Mouse (Mus musculus) T-helper 17 cell (primary cell): ENCODE data around the gene Cfap77.
"Not testable (repeated sequence)": the region's sequence is repeated elsewhere in the genome, so short reads cannot be mapped to it uniquely, and the experiment has no call there.

ENCODE experiments used
- in situ Hi-C, 2 experiments: fragments of 300-600 bp; cut with MboI, MseI; formaldehyde crosslinking; loops; 1 replicate in 1 of 2; 2 replicates in 1 of 2; pipeline ENCODE4 v1.15.1; 2025; ENCODE audit warnings: high pct_unique_total_duplicates in 2 of 2

The Cfap77 gene

DNA sequence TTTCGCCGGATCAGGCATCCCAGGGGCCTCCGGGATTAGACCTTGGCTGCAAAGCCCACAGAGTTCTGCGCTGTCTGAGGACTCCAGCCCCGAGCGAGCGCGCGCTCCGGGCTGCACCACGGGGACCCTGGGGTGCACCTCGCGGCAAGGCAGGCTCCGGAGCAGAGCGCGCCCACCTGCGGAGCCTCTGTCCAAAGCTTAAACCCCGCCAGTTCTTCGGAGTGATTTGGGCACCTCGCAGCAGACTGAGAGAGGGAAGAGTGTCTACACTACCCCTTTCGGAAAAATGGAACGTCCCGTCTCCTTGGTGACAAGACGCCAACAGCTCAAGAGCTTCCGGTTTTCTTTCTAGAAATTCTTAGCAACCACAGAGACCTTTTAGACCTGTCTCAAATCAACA lies at the start of gene Cfap77:
Gene Cfap77 (minus strand): TSS at position 76 of the 400 bp plus-strand sequence.
- in situ Hi-C loops, result loop anchor here (5.0 kb wide), 2 partner anchors 72 to 303 kb away; no protein-coding TSS in a partner anchor

DNA sequence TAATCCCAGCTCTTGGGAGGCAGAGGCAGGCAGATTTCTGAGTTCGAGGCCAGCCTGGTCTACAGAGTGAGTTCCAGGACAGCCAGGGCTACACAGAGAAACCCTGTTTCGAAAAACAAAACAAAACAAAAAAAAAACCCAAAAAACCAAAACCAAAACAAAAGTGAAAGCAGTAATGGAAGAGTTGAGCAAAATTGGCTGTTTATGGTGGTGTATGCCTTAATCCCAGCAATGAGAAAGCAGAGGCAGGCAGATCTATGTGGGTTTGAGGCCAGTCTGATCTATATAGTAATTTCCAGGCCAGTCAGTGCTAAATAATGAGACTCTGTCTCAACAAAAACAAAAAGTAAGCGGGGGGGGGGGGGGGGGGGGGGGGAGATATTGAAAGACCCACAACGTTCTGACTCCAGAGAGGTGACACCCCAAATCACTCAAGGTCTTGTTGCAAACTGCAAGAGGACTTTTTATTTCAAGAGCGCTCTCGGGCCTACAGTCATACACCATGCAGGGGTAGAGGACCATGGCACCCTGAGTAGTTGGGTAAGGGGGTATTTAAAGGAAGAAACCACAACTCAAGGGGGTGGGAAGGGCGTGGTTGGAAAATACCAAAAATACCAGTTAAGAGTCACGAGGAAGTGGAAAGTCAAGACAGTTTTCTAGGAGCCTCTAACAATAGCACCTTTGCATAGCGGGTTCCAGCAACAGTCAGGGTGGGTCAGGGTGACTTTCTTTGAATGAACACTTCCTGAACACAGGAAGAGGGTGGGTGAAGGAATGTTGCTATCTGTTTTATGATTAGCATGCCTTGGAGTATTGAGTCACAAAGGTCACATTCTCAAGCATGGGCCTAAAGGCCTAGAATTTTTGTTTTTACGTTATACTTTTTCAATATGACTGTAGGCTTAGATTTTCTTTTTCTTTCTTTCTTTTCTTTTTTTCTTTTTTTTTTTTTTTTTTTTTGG lies 47.8 kb upstream of the Cfap77 start:
- in situ Hi-C loops, result not testable (repeated sequence)

DNA sequence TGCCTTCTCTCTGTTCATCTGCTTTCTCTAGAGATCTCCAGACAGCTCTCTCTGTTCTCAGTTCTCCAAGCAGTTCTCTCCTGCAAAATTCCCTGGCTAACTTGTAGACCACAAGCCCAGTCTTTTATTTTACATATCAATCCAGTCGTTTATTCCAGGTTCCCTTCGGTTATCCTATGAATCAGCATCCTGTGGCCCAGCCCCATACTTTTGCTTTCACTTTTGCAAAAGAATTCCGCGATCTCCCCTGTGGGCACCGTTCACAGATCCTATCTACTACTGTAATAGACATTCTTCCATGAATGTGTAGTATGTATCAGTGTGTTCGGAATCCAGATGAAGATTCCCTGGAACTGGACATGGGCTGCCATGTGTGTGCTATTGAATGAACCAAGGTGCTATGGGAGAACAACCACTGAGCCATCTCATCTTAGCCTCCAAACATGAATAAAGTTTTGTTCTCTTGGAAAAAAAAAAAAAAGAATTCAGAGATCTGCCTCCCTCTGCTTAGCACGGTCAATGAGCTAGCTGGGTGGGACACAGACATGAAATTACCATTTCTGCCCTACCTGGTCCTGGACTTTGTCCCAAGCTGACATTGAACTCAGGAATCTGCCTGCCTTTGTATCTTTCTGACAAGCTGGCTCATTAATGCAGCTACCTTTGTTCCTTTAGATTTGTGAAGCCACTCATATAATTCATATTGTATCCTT lies 46.1 kb upstream of the Cfap77 start:
- in situ Hi-C loops, result no loop called here

DNA sequence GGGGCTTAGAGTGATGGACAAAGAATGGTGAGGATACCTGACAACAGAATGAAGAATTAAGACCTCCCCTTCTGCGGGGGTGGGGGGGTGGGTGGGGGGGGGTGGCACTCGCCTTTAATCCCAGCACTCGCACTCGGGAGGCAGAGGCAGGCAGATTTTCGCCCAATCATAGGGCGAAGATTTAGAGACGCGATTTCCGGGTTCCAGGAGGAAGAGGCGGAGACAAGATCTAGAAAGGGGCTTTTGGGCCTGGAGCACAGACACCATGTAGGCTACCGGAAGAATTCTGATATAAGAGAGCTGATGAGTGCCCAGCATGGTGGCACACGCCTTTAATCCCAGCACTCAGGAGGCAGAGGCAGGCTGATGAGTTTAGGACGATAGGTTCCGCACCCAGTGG lies 44.8 kb upstream of the Cfap77 start:
- in situ Hi-C loops, result no loop called here

DNA sequence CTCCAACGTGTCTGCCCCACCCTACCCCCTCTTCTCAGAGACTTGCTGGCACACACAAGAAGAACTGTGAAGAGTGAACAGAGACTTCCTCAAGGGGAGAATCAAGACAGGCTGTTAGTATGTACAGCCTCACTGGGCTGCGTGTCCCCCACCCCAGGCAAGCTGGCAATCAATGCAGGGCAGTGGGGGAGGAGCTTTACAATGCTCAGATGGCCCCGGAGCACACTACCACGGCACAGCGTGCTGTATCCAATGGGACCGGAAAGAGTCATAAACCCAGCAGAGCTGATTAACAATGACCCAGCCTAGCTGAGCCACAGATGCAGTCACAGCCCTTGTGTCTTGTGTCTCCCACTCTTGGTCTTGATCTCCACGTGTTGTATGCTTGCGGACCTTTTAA lies 43.9 kb upstream of the Cfap77 start:
- in situ Hi-C loops, result no loop called here

DNA sequence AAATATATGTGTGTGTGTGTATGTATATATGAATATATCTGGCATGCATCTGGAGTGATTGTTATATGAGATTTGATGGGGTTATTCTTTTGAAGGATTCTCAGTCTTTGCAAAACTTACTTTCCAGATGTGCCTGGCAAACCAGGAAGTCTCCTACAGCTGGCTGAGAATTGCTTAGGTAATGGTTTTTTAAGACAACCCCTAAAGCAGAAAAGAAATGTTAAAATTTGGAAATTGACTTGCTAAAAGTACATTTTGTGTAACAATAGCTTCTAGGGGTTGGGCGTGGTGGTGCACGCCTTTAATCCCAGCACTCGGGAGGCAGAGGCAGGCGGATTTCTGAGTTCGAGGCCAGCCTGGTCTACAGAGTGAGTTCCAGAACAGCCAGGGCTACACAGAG lies 43.1 kb upstream of the Cfap77 start:
- in situ Hi-C loops, result not testable (repeated sequence)

DNA sequence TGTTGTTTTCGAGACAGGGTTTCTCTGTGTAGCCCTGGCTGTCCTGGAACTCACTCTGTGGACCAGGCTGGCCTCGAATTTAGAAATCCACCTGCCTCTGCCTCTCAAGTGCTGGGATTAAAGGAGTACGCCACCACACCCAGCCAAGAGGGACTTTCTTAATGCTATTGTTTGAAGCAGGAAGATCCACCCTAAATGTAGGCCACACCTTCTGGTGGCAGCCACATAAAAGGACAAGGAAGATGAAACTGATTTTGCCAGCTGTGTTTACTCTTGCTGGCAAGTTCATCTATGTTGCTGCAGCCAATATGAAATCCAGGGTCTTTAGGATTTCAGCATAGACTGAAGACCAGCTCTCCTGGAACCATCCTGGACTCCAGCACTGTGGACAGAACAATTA lies 42.6 kb upstream of the Cfap77 start:
- in situ Hi-C loops, result no loop called here

DNA sequence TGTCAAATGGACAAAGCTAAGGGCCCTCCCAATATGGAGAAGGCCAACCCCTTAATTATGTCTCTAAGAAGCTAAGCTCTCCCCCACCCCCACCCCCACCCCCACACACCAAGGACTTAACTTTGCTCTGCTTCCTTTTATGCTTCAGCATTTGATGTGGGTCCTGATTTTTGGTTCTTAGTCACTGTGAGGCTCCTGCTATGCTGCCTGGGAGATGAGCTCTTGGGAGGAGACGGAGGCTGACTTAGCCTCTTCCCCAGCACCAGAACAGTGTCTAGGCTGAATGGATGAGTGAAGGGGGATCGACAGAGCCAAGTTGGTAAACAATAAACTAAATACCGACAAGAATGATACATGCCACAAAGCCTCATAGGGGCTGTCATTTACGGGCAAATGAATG lies 41.9 kb upstream of the Cfap77 start:
- in situ Hi-C loops, result no loop called here

DNA sequence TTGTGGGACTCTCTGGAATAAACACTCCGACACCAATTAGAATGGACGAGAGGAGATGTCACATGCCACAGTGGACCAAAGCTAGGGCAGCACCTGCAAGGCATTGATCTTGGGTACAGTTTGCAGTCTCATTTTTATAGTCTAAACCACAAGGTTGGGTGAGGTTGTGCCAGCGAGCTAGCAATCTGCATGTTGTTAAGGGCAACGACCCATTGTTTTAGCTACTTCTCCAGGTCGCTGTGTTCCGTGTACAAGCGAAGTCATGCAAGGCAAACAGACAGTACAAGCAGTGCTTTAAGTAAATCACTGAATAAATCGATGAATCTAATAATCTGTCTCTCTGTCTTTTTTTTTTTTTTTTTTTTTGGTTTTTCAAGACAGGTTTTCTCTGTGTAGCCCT lies 40.8 kb upstream of the Cfap77 start:
- in situ Hi-C loops, result no loop called here

DNA sequence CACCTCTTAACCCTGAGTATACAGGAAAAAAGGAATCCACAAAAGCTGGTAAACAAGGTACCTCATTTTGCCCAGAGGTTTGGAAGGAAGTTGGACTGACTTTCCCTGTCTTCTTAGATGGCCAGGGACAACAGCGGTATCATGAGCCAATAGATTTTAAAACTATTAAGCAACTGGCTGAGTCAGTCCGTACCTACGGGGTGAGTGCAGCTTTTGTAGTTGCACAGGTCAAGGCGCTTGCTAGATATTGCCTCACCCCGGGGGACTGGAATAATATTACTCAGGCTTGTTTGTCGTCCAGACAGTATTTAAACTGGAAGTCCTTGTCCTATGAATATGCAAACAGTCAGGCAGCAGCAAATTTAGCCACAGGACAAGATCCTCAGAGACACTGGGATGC lies 34.4 kb upstream of the Cfap77 start:
- in situ Hi-C loops, result not testable (repeated sequence)

DNA sequence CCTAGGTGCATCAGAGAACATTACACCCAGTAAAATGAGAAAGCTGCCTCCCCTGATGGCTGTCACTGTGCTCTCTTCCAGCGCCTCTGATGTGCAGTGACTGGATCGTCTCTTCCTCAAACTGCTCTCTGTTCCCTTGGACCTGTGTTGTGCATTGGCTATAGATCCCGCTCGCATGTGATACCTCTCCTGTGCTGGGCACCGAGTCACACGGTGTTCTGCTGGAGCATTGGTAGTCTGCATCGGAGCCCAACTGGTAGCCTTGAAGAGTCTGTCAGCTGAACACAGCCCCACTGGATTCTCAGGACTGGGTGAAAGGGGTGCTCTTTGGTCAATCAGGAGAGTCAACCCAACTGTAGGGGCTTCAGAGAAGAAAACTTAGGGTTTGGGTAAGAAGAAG lies 31.2 kb upstream of the Cfap77 start:
- in situ Hi-C loops, result no loop called here

DNA sequence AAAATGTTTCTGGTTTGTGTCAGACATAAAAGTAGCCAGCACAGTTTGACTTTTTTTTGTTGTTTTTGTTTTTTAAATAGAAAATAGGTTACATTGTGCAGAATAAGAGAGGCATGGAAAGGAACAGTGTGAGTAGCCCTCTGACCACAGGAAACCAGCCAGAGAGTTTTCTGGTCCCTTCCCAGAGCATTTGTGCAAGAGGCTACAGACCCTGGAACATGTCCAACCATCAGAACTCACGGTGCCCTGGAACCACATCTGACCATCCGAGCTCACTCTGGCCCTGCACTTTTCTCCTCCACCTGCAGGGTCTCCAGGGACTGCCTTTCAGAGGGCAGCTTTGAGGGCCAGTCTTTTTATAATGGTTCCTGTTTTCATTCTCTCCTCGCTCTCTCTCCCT lies 27.1 kb upstream of the Cfap77 start:
- in situ Hi-C loops, result loop anchor here in 1 of 2 experiments (5.0 kb wide), 1 partner anchor 45 kb away; no protein-coding TSS in a partner anchor

DNA sequence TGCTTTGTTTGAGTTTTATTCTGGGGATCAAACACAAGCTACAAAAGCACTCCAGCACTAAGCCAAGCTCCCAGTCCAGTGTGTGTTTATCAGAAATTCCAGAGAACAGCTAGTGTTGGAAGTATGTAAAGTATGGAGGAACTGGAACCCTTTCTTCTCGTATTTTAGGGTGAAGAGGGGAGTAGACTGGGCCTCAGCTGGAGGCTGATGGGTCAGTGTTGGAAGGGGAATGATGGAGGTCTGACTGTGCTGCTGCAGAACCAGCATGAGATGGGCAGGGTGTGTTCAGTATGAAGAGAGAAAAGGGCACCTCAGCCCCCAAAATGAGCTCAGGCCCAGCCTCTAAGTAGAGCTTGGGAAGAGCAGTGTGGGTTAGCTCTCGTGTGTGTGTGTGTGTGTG lies 21.4 kb upstream of the Cfap77 start:
- in situ Hi-C loops, result no loop called here

DNA sequence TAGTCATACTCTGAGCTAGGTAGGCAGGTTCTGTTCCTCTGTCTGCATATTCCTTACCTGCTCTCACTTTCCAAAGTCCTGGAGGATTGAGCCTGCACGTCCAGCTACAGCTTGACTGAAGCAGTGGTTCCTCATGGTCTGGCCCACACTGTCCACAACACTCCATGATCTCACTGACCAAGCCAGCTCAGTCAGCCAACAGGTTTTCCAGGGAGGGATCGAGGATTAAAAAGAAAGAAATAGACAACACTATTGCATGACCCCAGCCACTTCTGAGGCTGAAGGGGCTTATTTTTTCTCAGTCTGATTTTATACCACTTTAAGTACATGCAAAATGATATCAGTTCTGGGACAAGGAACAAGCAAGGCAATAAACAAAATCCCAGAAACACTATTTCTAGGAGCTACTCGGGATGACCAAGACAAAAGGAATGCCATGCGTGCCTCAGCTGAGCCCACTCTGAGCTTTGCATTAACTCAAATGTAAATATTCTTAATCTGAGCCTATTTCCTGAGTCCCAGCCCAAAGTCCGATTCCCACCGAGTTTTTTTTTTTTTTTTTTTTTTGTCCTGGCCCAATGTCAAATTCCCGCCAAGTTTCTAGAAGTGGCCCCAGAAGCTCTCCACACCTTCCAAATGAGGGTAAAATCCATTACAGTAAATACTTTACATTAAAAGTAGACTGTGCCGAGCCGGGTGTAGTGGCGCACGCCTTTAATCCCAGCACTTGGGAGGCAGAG lies 20.6 kb upstream of the Cfap77 start:
- in situ Hi-C loops, result no loop called here

DNA sequence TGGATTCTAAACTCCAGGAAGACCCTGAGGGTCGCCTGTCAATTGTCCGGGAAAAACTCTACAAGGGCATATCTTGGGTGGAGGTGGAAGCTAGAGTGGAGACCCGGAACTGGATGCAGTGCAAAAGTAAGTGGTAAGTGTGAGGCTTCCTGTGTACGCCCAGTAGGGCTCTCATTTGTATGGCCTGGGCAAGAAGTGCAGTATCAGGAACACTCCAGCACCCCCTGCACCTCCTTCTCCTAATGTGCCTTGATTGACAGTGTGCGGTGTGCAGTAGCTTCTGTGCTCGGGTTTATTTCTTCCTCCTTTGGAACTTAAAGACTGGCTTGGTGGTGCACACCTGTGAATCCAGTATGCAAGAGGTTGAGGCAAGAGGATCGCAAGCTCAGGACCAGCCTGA lies 19.8 kb upstream of the Cfap77 start:
- in situ Hi-C loops, result no loop called here

DNA sequence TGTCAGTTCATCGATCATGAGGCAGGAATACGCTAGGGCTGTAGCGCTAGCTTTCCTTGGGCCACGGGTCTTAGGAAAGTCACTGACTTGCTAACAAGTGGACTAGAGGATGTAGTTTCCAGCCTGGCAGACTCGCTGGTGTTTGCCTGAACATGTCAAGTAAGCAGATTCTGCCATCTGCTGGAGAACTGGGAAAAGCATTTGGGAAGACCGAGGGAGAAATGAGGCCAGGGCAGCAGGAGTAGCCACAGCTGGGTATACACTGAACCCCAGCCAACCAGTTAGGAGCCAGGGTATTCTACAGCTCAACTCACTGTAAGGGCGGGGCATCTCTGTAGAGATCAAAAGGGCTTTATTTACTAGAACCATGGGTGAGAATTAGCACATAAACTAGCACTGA lies 11.5 kb upstream of the Cfap77 start:
- in situ Hi-C loops, result no loop called here

DNA sequence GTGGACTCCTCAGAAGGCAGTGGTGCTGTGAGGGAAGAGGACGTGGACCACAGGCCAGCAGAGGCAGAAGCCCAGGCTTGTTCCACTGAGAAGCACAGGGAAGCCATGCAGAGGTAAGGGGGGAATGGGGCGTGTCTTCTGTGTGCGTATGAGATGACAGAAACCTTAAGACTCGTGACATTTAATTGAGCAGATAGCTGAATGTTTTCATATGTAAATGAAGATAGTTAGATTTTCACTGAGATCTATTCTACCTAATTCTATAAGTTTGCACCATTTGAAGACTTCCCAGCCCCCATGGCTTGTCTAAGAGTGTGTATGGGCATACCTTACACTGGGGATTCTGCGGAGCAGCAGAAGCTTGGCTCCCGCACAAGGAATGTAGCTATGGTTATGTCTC lies 10.9 kb upstream of the Cfap77 start:
- in situ Hi-C loops, result no loop called here

DNA sequence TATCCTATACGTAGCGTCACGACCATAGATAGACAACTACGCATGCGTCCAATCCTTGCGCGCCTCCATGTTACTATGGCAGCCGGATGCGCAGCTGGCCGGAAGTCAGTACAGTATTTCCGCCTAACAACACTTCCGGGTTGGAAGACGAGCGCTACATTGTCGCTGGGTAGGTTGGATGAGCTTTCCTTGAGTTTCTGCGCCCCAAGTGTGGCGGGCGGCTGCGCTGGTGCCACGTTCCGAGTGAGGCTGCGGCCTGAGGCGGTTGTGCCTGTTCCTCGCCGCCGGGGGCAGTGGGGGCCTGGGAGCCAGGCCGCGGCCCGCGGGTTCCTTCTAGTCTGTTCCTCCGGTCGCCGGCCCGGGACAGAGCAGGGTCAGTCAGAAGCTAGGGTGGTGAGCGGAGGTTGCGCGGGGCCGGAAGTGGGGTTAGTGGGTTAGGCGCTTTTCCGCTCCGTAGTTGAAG lies 5.3 kb upstream of the Cfap77 start, which contains the start of gene Ttf1:
Gene Ttf1 (plus strand): TSS at position 128 of the 463 bp plus-strand sequence.
- in situ Hi-C loops, result no loop called here

DNA sequence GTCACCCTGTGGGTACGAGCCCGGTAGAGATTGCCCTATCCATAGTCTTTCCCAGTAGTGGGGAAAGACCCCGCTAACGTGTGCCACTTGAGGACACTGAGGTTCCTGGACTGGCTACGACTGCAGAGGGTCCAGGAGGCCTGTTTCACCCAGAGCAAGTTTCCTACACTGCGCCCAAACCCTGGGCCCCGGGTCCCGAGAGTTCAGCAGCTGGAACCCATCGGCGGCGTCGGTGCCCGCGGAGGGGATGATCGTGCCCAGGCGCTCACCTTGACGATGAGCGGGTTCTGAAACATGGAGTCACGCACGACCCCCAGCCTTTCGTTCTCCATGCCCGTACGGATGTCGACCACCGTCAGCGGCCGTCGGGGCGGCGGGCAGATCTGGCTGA lies 326 bp downstream of the Cfap77 start:
- in situ Hi-C loops, result loop anchor here in 1 of 2 experiments (5.0 kb wide), 1 partner anchor 302 kb away; no protein-coding TSS in a partner anchor

DNA sequence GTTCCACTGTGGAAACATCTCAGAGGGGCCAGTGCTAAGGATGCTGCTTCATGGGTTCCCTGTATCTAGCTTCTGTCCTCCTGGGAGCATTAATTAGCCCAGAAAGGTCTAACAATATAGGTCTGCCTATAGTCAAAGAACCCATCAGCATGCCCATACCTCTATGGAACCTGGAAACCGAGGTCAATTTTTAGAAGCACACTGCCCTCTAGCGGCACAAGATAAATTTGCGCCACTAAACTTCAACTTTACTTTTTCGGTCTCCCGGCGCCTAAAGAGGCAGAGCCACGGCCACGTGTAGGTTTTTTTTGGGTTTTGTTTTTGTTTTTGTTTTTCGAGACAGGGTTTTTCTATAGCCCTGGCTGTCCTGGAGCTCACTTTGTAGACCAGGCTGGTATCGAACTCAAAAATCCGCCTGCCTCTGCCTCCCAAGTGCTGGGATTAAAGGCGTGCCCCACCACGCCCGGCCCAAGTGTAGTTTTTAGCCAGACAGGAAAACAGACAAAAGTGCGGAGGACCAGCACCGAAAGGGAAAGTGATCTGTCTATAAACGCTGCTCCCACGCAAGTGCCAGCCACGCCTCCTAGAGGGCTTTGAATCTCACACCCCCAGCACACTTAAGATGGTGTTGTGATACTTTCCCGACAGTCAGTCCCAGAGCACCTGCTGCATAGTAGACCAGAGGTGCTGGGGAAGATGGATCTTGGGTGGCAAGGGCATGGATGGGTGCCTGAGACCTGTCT lies 893 bp downstream of the Cfap77 start:
- in situ Hi-C loops, result loop anchor here in 1 of 2 experiments (5.0 kb wide), 1 partner anchor 302 kb away; no protein-coding TSS in a partner anchor

DNA sequence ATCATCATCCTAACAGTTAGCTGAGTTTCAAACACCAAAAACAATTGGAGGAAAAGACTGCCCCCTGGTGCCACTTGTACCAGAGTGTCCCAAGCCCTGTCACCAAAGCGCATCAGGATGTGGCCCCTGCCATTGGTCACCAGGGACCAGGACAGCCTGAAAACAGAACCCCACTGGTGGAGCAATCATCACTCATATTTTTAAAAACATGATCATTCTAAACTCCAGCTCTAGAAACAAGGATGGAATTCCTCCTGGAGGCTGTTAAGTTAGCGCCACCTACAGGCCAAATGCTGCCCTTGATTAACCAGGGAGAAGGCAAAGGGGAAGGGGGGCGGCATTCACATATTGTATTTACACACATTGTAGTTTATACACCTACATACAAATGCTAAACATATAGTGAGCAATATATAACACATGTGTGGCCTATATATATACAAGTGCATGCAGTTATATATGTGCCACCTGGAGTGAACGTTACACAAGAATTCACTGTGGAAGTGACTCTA lies 1.9 kb downstream of the Cfap77 start:
- in situ Hi-C loops, result loop anchor here in 1 of 2 experiments (5.0 kb wide), 1 partner anchor 301 kb away; no protein-coding TSS in a partner anchor
